In the genomic region with DNA sequence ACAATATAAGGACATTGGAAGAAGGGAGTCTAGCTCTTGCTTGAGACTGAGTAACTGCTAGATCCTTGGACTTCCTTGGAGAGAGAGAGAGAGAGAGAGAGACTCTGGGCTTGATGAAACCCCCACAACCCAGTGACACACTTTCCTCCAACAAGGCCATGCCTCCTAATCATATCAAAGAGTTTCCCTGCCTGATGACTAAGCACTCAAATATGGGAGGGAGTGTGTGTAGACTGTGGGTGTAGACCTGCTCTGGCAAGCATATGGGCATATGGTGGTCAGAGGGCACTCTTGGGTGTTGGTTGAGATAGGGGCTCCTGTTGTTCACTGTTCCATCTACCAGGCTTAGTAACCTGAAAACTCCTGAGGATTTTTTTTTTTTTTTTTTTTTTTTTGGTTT, we compare ENCODE assay signal across 30 mouse cellular contexts. TPM values are rescaled to one million over a fixed set of nuclear protein-coding genes. Genes with fewer than 3 reads are reported as not detected.
A peak's percentile ranks its signal among the peaks of the same experiment; 100 is the strongest.
DNase-seq lines count a peak whose midpoint lies in the region; ATAC-seq and TF ChIP-seq lines count a peak whose summit lies in the region.
"Had no signal": no experiment of that assay in that cellular context is flagged by ENCODE, and none has a peak within 500 bp of the region (broad histone marks: within the 10 kb centered on the region; RNA-seq: fewer than 3 reads in every experiment).

No protein-coding gene starts in this region.

- H3K9ac ChIP-seq in intestine, embryonic 15.5 days, result no peak overlapping the region
- H3K9ac ChIP-seq in stomach, embryonic 16.5 days (ENCODE audit: low read length), result no peak overlapping the region
- H3K9ac ChIP-seq: heart, embryonic 13.5 days; hindbrain, embryonic 12.5 days; neural tube, embryonic 13.5 days had no signal

- H3K4me3 ChIP-seq in G1E (ENCODE audit: low read depth, low read length), result no peak overlapping the region
- no peak overlapping the region for H3K4me3 ChIP-seq in intestine, embryonic 15.5 days (replicated peaks)
- H3K4me3 ChIP-seq in stomach, embryonic 16.5 days (replicated peaks; ENCODE audit: low read length), result no peak overlapping the region
- H3K4me3 ChIP-seq: embryonic facial prominence, embryonic 10.5 days; heart, adult 2 months; heart, embryonic 13.5 days; hindbrain, embryonic 12.5 days; megakaryocyte, embryonic 14.5 days; myocyte; neural tube, embryonic 13.5 days had no signal

- H3K27me3 ChIP-seq in G1E (ENCODE audit: insufficient read depth, low read length), result peaks cover 10% of the 10 kb centered on the region
- H3K27me3 ChIP-seq in intestine, embryonic 15.5 days (replicated peaks), result no peaks in the 10 kb centered on the region
- no peaks in the 10 kb centered on the region for H3K27me3 ChIP-seq in stomach, embryonic 16.5 days (ENCODE audit: control insufficient read depth, insufficient read depth, low read length)
- H3K27me3 ChIP-seq: heart, embryonic 13.5 days; hindbrain, embryonic 12.5 days; neural tube, embryonic 13.5 days; Patski had no signal

- intact Hi-C loops in heart, postnatal 25 days (cut with DNase I), result no loop called here

- peak; percentile 81 for DNase-seq in heart, adult 11 months
- DNase-seq in heart, postnatal 25 days (ENCODE audit: low spot score), result no peak
- no peak for DNase-seq in G1E (ENCODE audit: low spot score)
- no peak for DNase-seq in ovary, adult 18-20 months (ENCODE audit: low spot score)
- DNase-seq in cerebellum, postnatal 36 days, result no peak
- no peak for DNase-seq in T-cell, adult 2 months (ENCODE audit: low spot score)
- DNase-seq: adrenal gland, adult 8-10 months; cerebellum, adult 2 months; gastrocnemius, postnatal 25 days; heart, adult 2 months; heart, postnatal 14 days; kidney, postnatal 25 days; layer of hippocampus, postnatal 36 days; lung, adult 18-20 months had no signal

- peak; percentile 47; the same call in 1 of the 2 replicates for ATAC-seq in G1E (ENCODE audit: extremely low read depth, insufficient number of reproducible peaks, low FRiP score, poor library complexity, severe bottlenecking)
- ATAC-seq in intestine, embryonic 15.5 days, result peak; percentile 47
- peak; percentile 74 for ATAC-seq in stomach, embryonic 16.5 days (ENCODE audit: insufficient read depth, low FRiP score)
- ATAC-seq: forebrain, embryonic 16.5 days; midbrain, embryonic 16.5 days; Patski had no signal

- H3K36me3 ChIP-seq in G1E (replicated peaks), result no peaks in the 10 kb centered on the region
- H3K36me3 ChIP-seq in intestine, embryonic 15.5 days, result no peaks in the 10 kb centered on the region
- H3K36me3 ChIP-seq in stomach, embryonic 16.5 days (ENCODE audit: control insufficient read depth, insufficient read depth, low read length), result no peaks in the 10 kb centered on the region
- H3K36me3 ChIP-seq: embryonic facial prominence, embryonic 10.5 days; heart, embryonic 13.5 days; hindbrain, embryonic 12.5 days; neural tube, embryonic 13.5 days had no signal

- peaks cover 5% of the 10 kb centered on the region; the same call in 1 of the 2 replicates for H3K9me3 ChIP-seq in G1E (replicated peaks)
- no peaks in the 10 kb centered on the region for H3K9me3 ChIP-seq in intestine, embryonic 15.5 days
- no peaks in the 10 kb centered on the region for H3K9me3 ChIP-seq in stomach, embryonic 16.5 days (replicated peaks; ENCODE audit: control insufficient read depth, low read length)
- H3K9me3 ChIP-seq: heart, embryonic 13.5 days; neural tube, embryonic 13.5 days had no signal

- peaks cover 44% of the 10 kb centered on the region for H3K4me1 ChIP-seq in G1E (ENCODE audit: insufficient read depth, low read depth, low read length)
- H3K4me1 ChIP-seq in intestine, embryonic 15.5 days (replicated peaks), result peaks cover 7% of the 10 kb centered on the region
- peaks cover 8% of the 10 kb centered on the region; the same call in 1 of the 2 replicates for H3K4me1 ChIP-seq in stomach, embryonic 16.5 days (ENCODE audit: control insufficient read depth, insufficient read depth, low read length)

- H3K27ac ChIP-seq in intestine, embryonic 15.5 days, result no peak overlapping the region
- no peak overlapping the region for H3K27ac ChIP-seq in stomach, embryonic 16.5 days (ENCODE audit: low read length)
- H3K27ac ChIP-seq: embryonic facial prominence, embryonic 10.5 days; heart, adult 2 months; heart, embryonic 13.5 days; hindbrain, embryonic 12.5 days; neural tube, embryonic 13.5 days had no signal

- no peak for TF ChIP-seq CTCF in G1E (IDR thresholded peaks at IDR 0.05; ENCODE audit: low read depth, low read length)

- no peak overlapping the region for H3K4me2 ChIP-seq in intestine, embryonic 15.5 days (replicated peaks)
- H3K4me2 ChIP-seq in stomach, embryonic 16.5 days (ENCODE audit: low read depth, low read length), result no peak overlapping the region
- H3K4me2 ChIP-seq: heart, embryonic 13.5 days; hindbrain, embryonic 12.5 days; liver, embryonic 11.5 days; neural tube, embryonic 13.5 days had no signal

RNA-seq across cellular contexts. Expression of a gene that starts 5.1 kb away (rescaled TPM):
- 1 to 10 TPM; 7.4 to 7.5 TPM for total RNA-seq in heart, postnatal 25 days (2021)
- 16.1 and 21.1 TPM in 2 replicates for total RNA-seq in G1E (2014; fragmentation: Nextera tagmentation)
- 10.9 and 11.8 TPM in 2 replicates for total RNA-seq in G1E (2017)
- 7.1 and 7.3 TPM in 2 replicates for polyA plus RNA-seq in G1E (2012)
- polyA plus RNA-seq in intestine, embryonic 15.5 days (2015; fragmentation: Nextera tagmentation; extraction: Ambion mirVana), result 14.9 and 15.7 TPM in 2 replicates
- polyA plus RNA-seq in stomach, embryonic 16.5 days (2015; fragmentation: Nextera tagmentation; extraction: Ambion mirVana), result 19.3 TPM in 2 replicates

RNA-seq across cellular contexts. Expression of a gene that starts 7.9 kb away (rescaled TPM):
- total RNA-seq in heart, postnatal 25 days (2021), result 10 to 100 TPM; 25.1 to 28.1 TPM
- total RNA-seq in G1E (2014; fragmentation: Nextera tagmentation) (not detected in 2 replicates), G1E (2017) (0.12 and 0.16 TPM in 2 replicates)
- not detected in 2 replicates for polyA plus RNA-seq in G1E (2012)
- 1.6 and 1.8 TPM in 2 replicates for polyA plus RNA-seq in intestine, embryonic 15.5 days (2015; fragmentation: Nextera tagmentation; extraction: Ambion mirVana)
- polyA plus RNA-seq in stomach, embryonic 16.5 days (2015; fragmentation: Nextera tagmentation; extraction: Ambion mirVana), result 2.9 and 3.4 TPM in 2 replicates

RNA-seq across cellular contexts. Expression of a gene that starts 52.7 kb away (rescaled TPM):
- total RNA-seq in heart, postnatal 25 days (2021), result not detected
- not detected in 2 replicates for total RNA-seq in G1E (2014; fragmentation: Nextera tagmentation)
- total RNA-seq in G1E (2017), result not detected in 2 replicates
- not detected in 2 replicates for polyA plus RNA-seq in G1E (2012)
- 1,145 and 3,143 TPM in 2 replicates for polyA plus RNA-seq in intestine, embryonic 15.5 days (2015; fragmentation: Nextera tagmentation; extraction: Ambion mirVana)
- polyA plus RNA-seq in stomach, embryonic 16.5 days (2015; fragmentation: Nextera tagmentation; extraction: Ambion mirVana), result 3,395 and 3,754 TPM in 2 replicates
- total RNA-seq: adrenal gland, adult 8-10 months; gastrocnemius, postnatal 25 days; heart, adult 2 months; heart, postnatal 14 days; layer of hippocampus, adult 8-10 months; layer of hippocampus, postnatal 36 days; left cerebral cortex, postnatal 10 days had no signal
- polyA plus RNA-seq: embryonic facial prominence, embryonic 10.5 days; forebrain, embryonic 16.5 days; heart, embryonic 13.5 days; hindbrain, embryonic 12.5 days; kidney, embryonic 14.5 days; limb, embryonic 11.5 days; liver, embryonic 11.5 days; midbrain, embryonic 16.5 days; neural tube, embryonic 13.5 days; Patski had no signal

Comparison
In these comparisons a context has a peak if more than half of its experiments do, and no peak if none do; other contexts are left out.
1. RNA of a gene that starts 52.7 kb away (polyA plus RNA-seq): 3,395 to 3,754 TPM in stomach, embryonic 16.5 days and 1,145 to 3,143 TPM in intestine, embryonic 15.5 days; not detected in G1E; every median in the first group is over 1,000 times any median in the second.
2. Peak in every context shown above with its lines, with median percentiles within 50 percentile points of each other: ATAC-seq.